Mouse (Mus musculus): ENCODE measurements around the gene Ltbp4. TPM values are rescaled to one million over a fixed set of nuclear protein-coding genes. Genes with fewer than 3 reads are reported as not detected.

Ltbp4 gene
- 1 to 10 TPM in 1 of 3 experiments, under 1 TPM in 2; 0.45 to 1.2 (median 0.50) TPM for polyA plus RNA-seq (2017; shearing (Covaris generic))

- no peak for ATAC-seq
These were observed at the start of gene Ltbp4 for GRCm38 (mm10) chr7:27337175-27337853. Gene Ltbp4 (minus strand): TSS chr7:27337692.

GRCm38 (mm10) chr7:27384731-27385130, 47.2 kb upstream of the Ltbp4 start:
- no peak for ATAC-seq

GRCm38 (mm10) chr7:27384134-27384533, 46.6 kb upstream of the Ltbp4 start:
- no peak for ATAC-seq

GRCm38 (mm10) chr7:27383233-27383632, 45.7 kb upstream of the Ltbp4 start:
- ATAC-seq: no peak

- no peak for ATAC-seq
These were observed 44.1 kb upstream of the Ltbp4 start for GRCm38 (mm10) chr7:27381560-27381959.

GRCm38 (mm10) chr7:27381009-27381408, 43.5 kb upstream of the Ltbp4 start:
- no peak for ATAC-seq

GRCm38 (mm10) chr7:27379836-27380235, 42.3 kb upstream of the Ltbp4 start:
- no peak for ATAC-seq

- ATAC-seq: no peak
These were observed 40.9 kb upstream of the Ltbp4 start for GRCm38 (mm10) chr7:27378431-27378830.

- ATAC-seq: no peak
These were observed 37.8 kb upstream of the Ltbp4 start for GRCm38 (mm10) chr7:27375274-27375673.

GRCm38 (mm10) chr7:27371715-27372462, 34.4 kb upstream of the Ltbp4 start:
- ATAC-seq: no peak

GRCm38 (mm10) chr7:27369111-27369510, 31.6 kb upstream of the Ltbp4 start:
- no peak for ATAC-seq

GRCm38 (mm10) chr7:27367976-27368375, 30.5 kb upstream of the Ltbp4 start:
- ATAC-seq: no peak

- no peak for ATAC-seq
These were observed 28.8 kb upstream of the Ltbp4 start for GRCm38 (mm10) chr7:27366082-27366844.

GRCm38 (mm10) chr7:27364379-27364778, 26.9 kb upstream of the Ltbp4 start:
- ATAC-seq: no peak

- peak; percentile 78 for ATAC-seq
These were observed 23.9 kb upstream of the Ltbp4 start for GRCm38 (mm10) chr7:27361283-27361946.

GRCm38 (mm10) chr7:27360749-27361148, 23.3 kb upstream of the Ltbp4 start:
- no peak for ATAC-seq

GRCm38 (mm10) chr7:27359706-27360358, 22.3 kb upstream of the Ltbp4 start:
- no peak for ATAC-seq

- no peak for ATAC-seq
These were observed 21.7 kb upstream of the Ltbp4 start for GRCm38 (mm10) chr7:27359162-27359561.

- peak; percentile 39 for ATAC-seq
These were observed 20.1 kb upstream of the Ltbp4 start for GRCm38 (mm10) chr7:27357595-27357978.

- ATAC-seq: no peak
These were observed 19.5 kb upstream of the Ltbp4 start, which contains the start of gene Gm20479 for GRCm38 (mm10) chr7:27356861-27357594. Gene Gm20479 (minus strand): TSS chr7:27357419.

GRCm38 (mm10) chr7:27356248-27356647, 18.8 kb upstream of the Ltbp4 start:
- ATAC-seq: peak; percentile 38

All from inflammation-experienced regulatory T-cells, adult 6 months (primary cell).